Mouse (Mus musculus) intestine, postnatal 0 days (tissue): ENCODE measurements at regions not wholly inside any gene's neighbourhood (a gene's known extent, or its start where the extent isn't known, plus 50 kb on each side); places are given as distances from the start of the nearest gene placed in this dataset.

Experiments used
- ATAC-seq: fragments of 200-750 bp; cut with Nextera tagmentation; 2 replicates; pipeline ENCODE4 v1.8.0; 2017; ENCODE audit warnings: mild to moderate bottlenecking, moderate TSS enrichment, moderate library complexity
- H3K27ac ChIP-seq: fragments of 300-500 bp; sonication (generic); 2 replicates; pipeline ENCODE4 v1.5.1; 2014; ENCODE audit warnings: mild to moderate bottlenecking, low read depth, low read length, moderate library complexity
- H3K27me3 ChIP-seq: fragments of 300-500 bp; sonication (generic); replicated peaks from 2 replicates; pipeline ENCODE4 v1.6.1; 2014; ENCODE audit warnings: low read length, mixed read lengths; ENCODE audit not compliant: control insufficient read depth, insufficient read depth
- H3K36me3 ChIP-seq: fragments of 300-500 bp; sonication (generic); 2 replicates; pipeline ENCODE4 v1.6.1; 2014; ENCODE audit warnings: mild to moderate bottlenecking, moderate library complexity; ENCODE audit not compliant: control insufficient read depth, insufficient read depth
- H3K4me1 ChIP-seq: fragments of 300-500 bp; sonication (generic); replicated peaks from 2 replicates; pipeline ENCODE4 v1.6.1; 2014; ENCODE audit warnings: antibody characterized with exemption, low read length, mixed read lengths; ENCODE audit not compliant: control insufficient read depth, insufficient read depth
- H3K4me2 ChIP-seq: fragments of 300-500 bp; sonication (generic); replicated peaks from 2 replicates; pipeline ENCODE4 v1.6.1; 2014; ENCODE audit warnings: low read depth, mild to moderate bottlenecking, moderate library complexity
- H3K4me3 ChIP-seq: fragments of 300-500 bp; sonication (generic); 2 replicates; pipeline ENCODE4 v1.5.1; 2014; ENCODE audit warnings: low read depth, low read length
- H3K9ac ChIP-seq: fragments of 300-500 bp; sonication (generic); 2 replicates; pipeline ENCODE4 v1.6.1; 2014; ENCODE audit warnings: mild to moderate bottlenecking, low read depth, low read length
- H3K9me3 ChIP-seq: fragments of 300-500 bp; sonication (generic); 2 replicates; pipeline ENCODE4 v1.6.1; 2016; ENCODE audit warnings: mixed run types; ENCODE audit not compliant: control insufficient read depth
- CTCF ChIP-seq: sonication (generic); IDR thresholded peaks from 2 replicates; pipeline ENCODE4 v1.5.1; 2016; ENCODE audit warnings: low read depth, mild to moderate bottlenecking, control low read depth, antibody characterized with exemption, moderate library complexity
- WGBS: fragments of 180-500 bp; shearing (Covaris S2); extraction: QIAGEN DNeasy Blood & Tissue Kit; methylation state at CpG from one replicate; pipeline ENCODE4 v1.1.7; 2014; 5-methylcytosine and 5-hydroxymethylcytosine counted together

DNA sequence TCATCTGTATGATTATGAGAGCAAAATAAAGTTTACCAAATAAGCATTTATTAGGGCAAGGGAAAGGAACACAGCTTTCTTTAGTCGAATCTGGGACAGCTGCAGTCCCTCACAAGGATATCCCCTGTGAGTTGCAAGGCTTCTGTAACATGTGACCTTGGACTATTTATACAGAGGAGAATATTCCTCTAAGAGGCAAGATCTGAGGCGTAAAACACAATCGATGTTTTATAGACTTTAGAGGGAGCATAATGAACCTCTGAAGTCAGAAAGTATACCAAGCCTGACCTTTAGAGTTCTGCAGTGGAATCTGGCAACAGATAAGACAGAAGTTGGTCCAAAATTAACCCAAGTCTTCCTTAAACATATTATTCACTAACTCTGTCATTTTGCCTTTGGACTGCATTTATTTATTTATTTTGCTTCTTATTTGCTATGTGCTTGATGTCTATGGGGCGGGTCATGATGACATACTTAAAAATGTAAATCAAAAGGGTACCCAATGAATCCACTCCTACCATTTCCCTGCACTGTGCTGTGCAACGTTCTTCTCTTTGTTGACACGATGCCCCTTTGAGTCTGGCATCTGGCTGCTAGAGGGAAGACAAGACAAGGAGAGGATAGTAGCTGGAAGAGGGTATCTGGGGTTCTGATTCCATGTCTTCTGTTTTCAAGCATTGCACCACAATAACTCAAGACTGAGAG lies 449.2 kb upstream of the Id4 start:
- Histone ChIP-seq H3K27me3 (no peaks in the 10 kb centered on the region), H3K4me3 (no peak overlapping the region), H3K27ac (no peak overlapping the region), H3K36me3 (no peaks in the 10 kb centered on the region), H3K4me1 (no peaks in the 10 kb centered on the region), H3K4me2 (no peak overlapping the region), H3K9me3 (no peaks in the 10 kb centered on the region), H3K9ac (no peak overlapping the region)
- TF ChIP-seq CTCF, result no peak
- WGBS, result 50% methylated on average over 6 of the region's 6 CpGs
- ATAC-seq, result no peak

DNA sequence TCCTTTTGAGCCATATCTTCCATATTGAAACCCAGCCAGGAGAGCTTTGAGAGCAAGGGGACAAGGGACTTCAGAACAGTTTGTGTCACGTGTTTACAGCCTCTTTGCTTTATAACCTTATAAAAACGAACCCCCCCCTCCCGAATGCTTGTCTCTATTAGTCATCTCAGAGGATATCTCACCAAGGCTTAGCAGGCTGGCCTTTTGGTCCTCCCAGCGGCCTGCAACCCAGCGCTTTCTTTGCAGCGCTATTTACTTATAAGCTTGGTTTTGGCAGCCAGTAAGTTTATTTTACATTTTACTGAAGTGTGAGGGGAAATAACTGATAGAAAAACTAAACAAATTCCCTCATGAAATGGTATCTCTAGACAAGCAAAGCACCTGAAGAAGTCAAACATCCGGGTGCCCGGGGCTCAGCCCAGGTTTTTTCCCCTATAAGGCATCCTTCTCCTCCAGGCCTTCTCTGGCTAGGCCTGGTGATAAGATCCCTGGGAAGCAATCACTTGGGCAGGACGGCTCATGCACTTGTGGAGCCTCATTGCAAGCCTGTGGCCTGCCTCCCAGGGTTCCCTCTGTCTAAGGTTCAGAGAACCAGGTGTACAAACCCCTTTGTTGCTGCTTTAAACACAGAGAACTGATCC lies 442.0 kb upstream of the Id4 start:
- H3K27me3 ChIP-seq, result no peaks in the 10 kb centered on the region
- no peaks in the 10 kb centered on the region for H3K9me3 ChIP-seq
- H3K4me2 ChIP-seq, result no peak overlapping the region
- no peak for ATAC-seq
- no peak overlapping the region for H3K9ac ChIP-seq
- TF ChIP-seq CTCF, result no peak
- 29% methylated on average over 9 of the region's 9 CpGs for WGBS
- H3K36me3 ChIP-seq, result no peaks in the 10 kb centered on the region
- H3K4me1 ChIP-seq, result no peaks in the 10 kb centered on the region
- no peak overlapping the region for H3K4me3 ChIP-seq
- H3K27ac ChIP-seq, result no peak overlapping the region

DNA sequence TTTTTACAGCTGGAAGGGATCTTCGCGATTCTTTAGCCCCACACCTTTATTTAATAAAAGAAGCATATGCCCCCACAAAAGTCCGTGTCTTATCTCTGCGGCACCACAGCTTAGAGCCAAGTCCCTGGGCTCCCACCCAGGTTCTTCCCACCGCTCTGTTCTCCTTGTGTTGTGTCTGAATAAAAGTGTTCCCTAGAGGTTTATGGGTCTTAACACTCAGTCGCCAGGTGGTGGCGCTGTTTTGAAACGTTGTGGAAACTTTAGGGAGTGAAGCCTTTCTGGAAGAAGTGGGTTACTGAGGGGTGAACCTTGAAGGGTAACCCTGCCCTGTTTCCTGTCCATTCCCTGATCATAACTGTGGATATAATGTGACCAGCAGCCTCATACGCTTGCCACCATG lies 424.5 kb upstream of the Id4 start:
- Histone ChIP-seq H3K27ac (no peak overlapping the region), H3K4me2 (no peak overlapping the region), H3K9me3 (no peaks in the 10 kb centered on the region), H3K27me3 (no peaks in the 10 kb centered on the region), H3K4me1 (no peaks in the 10 kb centered on the region), H3K36me3 (no peaks in the 10 kb centered on the region), H3K9ac (no peak overlapping the region), H3K4me3 (no peak overlapping the region)
- TF ChIP-seq CTCF, result peak; percentile 46
- no peak for ATAC-seq
- 47% methylated on average over 9 of the region's 9 CpGs for WGBS

DNA sequence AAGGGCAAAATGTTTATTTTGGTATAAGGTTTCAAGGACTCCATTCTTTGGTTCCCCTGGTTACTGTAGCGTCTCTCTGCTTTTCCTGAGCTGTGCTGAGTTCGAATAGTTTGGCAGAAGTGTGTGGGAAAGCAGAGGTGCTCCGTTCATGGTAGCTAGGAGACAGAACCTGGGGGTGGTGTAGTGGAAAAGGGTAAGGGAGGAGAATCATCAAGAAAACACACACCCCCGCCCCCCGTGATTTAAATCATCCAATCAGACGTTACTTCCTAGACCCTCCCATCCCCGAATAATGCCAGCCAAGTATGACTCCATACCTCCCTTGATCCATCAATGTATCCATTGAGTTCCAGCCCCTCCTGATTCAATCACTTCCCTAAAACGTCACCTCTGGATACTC lies 418.6 kb upstream of the Id4 start:
- no peaks in the 10 kb centered on the region for H3K9me3 ChIP-seq
- no peak overlapping the region for H3K4me3 ChIP-seq
- no peak overlapping the region for H3K9ac ChIP-seq
- no peak overlapping the region for H3K4me2 ChIP-seq
- TF ChIP-seq CTCF, result no peak
- no peaks in the 10 kb centered on the region for H3K4me1 ChIP-seq
- no peaks in the 10 kb centered on the region for H3K27me3 ChIP-seq
- H3K36me3 ChIP-seq, result no peaks in the 10 kb centered on the region
- no peak overlapping the region for H3K27ac ChIP-seq
- WGBS, result 84% methylated on average over 8 of the region's 8 CpGs
- ATAC-seq, result no peak

DNA sequence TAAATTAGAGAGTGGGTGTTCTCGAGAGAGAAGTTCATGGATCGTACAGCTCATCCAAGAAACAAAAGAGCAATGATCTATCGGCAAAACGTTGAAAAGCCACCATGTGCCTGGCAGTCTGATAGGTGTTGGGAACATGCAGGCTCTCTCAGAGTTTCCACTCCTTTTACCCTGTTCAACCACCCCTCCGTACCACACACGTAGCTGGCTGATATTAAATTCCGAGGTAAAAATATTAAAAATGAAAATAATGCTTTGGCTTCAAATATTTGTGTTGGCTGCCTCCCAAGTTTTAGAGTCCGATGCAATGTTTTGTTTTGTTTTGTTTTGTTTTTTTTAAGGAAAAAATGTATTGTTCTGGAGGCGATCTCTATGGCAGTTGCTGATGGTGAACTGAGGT lies 418.0 kb upstream of the Id4 start:
- no peak overlapping the region for H3K4me3 ChIP-seq
- no peak overlapping the region for H3K9ac ChIP-seq
- no peaks in the 10 kb centered on the region for H3K4me1 ChIP-seq
- H3K27me3 ChIP-seq, result no peaks in the 10 kb centered on the region
- ATAC-seq, result no peak
- WGBS, result 67% methylated on average over 9 of the region's 9 CpGs
- TF ChIP-seq CTCF, result no peak
- no peak overlapping the region for H3K27ac ChIP-seq
- H3K4me2 ChIP-seq, result no peak overlapping the region
- H3K36me3 ChIP-seq, result no peaks in the 10 kb centered on the region
- no peaks in the 10 kb centered on the region for H3K9me3 ChIP-seq

DNA sequence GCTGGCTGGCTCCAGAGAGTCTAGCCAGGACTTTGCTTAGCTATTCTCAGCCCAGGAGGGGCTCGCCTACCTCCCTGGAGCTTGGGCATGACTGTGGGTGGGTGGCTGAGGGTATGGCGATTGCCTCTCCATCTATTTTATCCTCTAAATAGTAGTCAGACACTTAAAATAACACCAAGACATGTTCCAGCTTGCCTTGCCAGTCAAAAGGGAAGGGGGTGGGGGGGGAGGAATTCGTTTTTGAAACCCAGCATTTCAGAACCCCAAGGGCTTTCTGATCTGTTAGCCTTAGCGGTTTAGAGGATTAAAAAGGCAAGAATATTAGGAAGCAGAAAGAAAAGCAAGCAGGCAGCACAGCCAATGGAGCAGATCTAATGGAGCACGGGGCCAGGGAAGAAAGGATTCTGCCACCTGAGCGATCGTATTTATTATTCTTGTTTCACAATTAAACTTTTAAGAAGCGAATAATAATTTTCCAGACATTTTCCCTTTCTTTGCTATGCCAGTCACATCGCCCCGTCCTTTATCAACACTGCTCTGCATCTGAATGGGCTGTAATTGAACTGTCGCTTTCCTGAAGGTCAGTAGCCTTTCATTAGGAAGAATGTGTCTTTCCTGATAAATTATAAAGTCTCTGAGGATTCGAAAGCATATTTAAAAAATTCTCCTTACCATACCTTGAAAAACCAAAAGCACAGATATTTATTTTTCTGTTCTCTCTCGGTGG lies 417.3 kb upstream of the Id4 start:
- no peak overlapping the region for H3K4me3 ChIP-seq
- H3K9ac ChIP-seq, result no peak overlapping the region
- no peaks in the 10 kb centered on the region for H3K4me1 ChIP-seq
- TF ChIP-seq CTCF, result no peak
- H3K9me3 ChIP-seq, result no peaks in the 10 kb centered on the region
- H3K4me2 ChIP-seq, result no peak overlapping the region
- H3K27me3 ChIP-seq, result no peaks in the 10 kb centered on the region
- no peak overlapping the region for H3K27ac ChIP-seq
- ATAC-seq, result no peak
- 59% methylated on average over 13 of the region's 13 CpGs for WGBS
- no peaks in the 10 kb centered on the region for H3K36me3 ChIP-seq
